Mouse (Mus musculus): Measurements from ENCODE around the gene Panx2.

- TF ChIP-seq CTCF (IDR thresholded peaks at IDR 0.05) (no peak), EP300 (IDR thresholded peaks at IDR 0.05) (no peak)
Measured at GRCm38 (mm10) chr15:89046356-89046755, 13.2 kb upstream of the Panx2 start.

Data from lung, postnatal 0 days (tissue).